Mouse (Mus musculus) c-Kit-positive CD71-positive TER-119-negative erythroid progenitor cells, embryonic 14.5 days (primary cell): Measurements from ENCODE around the gene 4930556J24Rik.
"Not testable (repeated sequence)": the region's sequence is repeated elsewhere in the genome, so short reads cannot be mapped to it uniquely, and the experiment has no call there.

Experiments
- DNase-seq: peaks from one replicate; pipeline ENCODE4 v3.0.0-alpha.2; 2013; ENCODE audit warnings: low read depth

The 4930556J24Rik gene

DNA sequence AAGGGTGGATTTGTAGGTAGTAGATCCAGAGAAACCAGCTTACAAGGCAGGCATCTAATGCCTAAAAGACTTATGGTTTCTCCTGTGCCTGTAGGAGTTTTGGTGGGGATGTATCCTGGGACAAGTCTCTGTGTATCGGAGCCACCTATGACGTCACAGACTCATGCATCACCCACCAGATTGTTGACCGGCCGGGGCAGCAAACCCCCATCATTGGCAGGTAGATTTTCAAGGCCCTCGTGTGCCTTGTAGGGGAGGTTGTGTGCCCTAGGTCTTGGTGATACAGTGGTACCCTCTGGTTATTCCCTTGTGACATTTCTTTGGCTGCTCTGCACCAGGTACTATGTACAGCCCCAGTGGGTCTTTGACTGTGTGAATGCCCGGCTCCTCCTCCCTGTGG is at the start of gene 4930556J24Rik:
Gene 4930556J24Rik, minus strand, starts transcription at position 101 of the 400 bp plus-strand sequence.
- no peak for DNase-seq

DNA sequence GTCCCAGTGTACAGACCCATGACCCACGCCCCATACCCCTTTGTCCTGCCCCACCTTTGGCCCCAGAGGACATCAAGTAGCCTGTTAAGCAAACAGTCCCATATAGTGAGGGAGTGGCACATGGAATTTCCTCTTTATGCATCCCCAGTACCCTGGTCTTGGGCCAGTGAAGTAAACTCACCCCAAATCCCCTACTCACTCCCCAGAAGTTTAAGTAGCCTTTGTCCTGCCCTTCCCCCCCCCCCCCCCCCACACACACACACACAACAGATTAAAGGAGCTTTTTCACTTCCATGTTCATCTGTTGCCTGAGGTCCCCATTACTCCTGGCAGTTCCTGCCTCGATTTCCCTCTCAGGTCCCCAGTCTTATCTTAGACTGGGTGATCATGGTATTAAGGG is 46.7 kb upstream of the 4930556J24Rik start:
- no peak for DNase-seq

DNA sequence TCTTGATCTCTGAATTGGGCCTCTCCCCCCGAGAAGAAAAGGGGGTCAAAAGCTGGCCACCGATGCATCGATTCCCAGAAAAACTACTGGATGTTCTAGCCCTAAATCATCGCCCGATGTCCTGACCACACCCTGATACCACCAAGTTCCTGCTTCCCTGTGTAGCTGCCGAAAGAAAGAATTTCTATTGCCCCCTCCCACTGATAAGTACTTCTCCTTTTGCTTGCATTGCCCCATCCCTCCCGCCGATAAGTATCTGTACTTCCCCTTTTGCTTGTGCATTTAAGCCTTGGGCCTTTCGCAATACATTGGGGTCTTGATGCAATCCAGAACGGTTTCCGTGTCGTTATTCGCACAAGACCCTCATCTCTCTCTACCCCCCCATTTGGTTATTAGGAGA is 45.5 kb upstream of the 4930556J24Rik start:
- DNase-seq: not testable (repeated sequence)

DNA sequence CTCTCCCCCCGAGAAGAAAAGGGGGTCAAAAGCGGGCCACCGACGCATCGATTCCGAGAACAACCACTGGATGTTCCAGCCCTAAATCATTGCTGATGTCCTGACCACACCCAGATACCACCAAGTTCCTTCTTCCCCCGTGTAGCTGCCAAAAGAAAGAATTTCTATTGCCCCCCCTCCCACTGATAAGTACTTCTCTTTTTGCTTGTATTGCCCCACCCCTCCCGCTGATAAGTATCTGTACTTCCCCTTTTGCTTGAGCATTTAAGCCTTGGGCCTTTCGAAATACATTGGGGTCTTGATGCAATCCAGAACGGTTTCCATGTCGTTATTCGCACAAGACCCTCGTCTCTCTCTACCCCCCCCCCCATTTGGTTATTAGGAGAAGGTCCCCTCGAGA is 39.2 kb upstream of the 4930556J24Rik start:
- DNase-seq: not testable (repeated sequence)

DNA sequence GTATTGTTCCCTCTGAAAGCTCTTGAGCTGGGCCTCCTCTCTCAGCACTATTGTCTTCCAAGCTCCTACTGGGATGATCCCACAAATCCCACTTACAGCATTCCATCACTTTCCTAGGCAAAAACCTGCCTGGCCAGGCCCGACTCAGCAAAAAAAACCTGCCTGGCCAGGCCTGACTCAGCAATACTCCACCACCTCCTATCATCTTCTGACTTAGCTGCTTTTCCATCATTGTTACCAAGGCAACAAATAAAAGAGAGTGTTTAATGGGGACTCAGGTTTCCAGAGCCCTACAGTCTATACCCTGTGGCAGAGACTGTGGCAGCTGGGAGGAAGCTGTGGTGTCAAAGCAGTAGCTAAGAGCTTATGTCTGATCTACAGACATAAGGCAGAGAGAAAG is 36.0 kb upstream of the 4930556J24Rik start:
- DNase-seq: no peak

DNA sequence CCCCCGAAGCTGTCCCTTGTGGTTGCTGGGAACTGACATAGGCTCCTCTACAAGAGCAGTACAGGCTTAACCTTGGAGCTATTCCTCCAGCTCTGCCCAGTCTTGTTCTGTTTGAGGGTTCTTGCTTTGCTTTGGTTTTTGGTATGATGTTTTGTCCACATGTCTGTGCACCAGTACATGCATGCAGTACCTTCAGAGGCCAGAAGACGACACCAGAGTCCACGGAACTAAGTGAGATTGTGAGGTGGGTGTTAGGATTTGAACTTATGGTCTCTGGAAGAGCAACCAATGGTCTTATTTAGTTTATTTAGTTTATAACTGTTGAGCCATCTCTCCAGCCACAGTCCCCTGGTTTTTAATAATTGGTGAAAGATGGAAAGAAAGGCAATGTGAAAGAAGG is 29.9 kb upstream of the 4930556J24Rik start:
- no peak for DNase-seq

DNA sequence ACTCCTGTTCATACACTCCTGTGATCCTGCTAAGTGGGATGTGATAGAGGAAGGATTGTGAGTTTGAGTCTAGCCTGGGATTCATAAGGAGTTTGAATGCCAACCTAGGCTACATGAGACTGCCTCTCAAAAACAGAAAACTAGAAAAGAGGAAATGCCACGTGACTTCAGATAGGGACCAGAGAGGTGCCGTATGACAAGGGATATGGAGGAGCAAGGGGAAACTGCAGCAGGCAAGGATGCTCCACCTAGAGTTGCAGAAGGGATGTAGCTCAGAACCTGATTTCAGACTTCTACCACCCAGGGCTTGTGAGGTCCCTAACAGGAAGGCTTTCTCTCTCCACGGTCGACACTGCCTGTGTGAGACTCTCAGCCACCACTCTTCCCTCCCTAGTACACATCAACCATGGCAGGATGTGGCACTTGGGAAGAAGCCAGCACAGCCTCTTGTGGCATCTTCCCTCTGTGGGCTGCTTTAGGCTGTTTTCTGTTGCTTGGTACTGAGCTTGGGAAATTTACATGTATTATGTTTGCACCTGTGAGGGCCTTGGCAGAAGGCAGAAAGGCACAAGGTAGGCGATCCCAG is 28.7 kb upstream of the 4930556J24Rik start:
- no peak for DNase-seq

DNA sequence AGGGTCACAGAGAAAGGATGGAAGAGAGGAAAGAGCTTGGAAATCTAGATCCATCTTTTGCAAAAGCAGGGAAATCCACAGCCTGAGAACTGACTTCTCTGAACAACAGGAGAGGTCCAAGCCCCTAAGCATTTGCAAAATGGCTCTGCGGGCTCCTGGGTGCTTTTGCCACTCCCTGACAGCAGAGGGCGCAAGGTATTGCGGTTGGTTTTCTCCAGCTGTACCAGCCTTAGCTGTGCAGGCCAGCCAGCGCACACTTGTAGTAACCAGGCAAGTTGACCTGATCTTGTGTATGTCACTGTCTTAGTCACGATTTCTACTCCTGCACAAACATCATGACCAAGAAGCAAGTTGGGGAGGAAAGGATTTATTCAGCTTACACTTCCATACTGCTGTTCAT is 25.0 kb upstream of the 4930556J24Rik start:
- DNase-seq: peak; percentile 35

DNA sequence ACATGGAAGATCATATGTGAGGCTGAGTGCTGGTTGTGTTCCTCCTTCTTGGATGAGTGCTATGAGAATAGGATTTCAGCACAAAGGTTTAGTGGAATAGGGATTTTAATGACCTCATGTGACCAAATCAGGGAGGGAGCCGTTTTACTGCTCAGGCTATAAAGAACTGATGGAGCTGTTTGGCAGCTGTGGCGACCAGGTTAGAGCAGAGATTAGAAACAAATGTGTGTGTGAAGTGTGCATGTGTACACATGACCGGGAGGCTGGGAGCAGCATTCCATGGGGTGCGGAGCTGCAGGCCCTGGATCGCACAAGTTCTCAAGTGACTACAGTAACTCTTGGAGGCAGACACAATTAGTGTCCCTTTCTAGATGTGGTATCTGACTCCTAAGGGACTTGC is 23.0 kb upstream of the 4930556J24Rik start:
- DNase-seq: no peak

DNA sequence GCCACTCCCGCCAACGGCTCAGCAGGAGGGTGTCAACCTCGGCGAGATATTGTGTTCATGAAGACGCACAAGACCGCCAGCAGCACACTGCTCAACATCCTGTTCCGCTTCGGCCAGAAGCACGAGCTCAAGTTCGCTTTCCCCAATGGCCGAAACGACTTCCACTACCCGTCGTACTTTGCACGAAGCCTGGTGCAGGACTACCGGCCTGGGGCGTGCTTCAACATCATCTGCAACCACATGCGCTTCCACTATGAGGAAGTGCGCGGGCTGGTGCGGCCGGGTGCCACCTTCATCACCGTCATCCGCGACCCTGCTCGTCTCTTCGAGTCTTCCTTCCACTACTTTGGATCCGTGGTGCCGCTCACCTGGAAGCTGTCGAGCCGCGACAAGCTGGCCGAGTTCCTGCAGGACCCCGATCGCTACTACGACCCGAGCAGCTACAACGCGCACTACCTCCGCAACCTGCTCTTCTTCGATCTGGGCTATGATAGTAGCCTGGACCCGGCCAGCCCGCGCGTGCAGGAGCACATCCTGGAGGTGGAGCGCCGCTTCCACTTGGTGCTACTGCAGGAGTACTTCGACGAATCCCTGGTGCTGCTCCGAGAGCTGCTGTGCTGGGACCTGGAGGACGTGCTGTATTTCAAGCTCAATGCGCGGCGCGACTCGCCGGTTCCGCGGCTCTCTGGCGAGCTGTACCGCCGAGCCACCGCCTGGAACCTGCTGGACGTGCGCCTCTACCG is 21.6 kb upstream of the 4930556J24Rik start:
- no peak for DNase-seq

DNA sequence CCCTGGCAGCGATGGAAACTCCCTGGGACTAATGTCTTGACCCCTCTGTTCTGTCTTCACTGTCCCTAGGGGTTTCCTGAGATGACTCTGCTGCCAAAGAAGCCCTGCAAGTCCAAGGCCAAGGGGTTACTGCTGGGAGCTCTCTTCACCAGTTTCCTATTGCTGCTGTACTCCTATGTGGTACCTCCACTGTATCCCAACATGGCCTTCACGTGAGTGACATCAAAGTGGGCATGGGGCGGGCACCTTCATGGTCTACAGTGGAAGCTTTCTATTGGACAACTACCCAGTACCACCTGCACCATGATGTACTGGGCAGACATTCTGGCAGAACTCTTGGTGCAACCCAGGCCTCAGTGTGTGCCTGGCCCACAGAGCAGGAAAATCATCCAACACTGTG is 20.3 kb upstream of the 4930556J24Rik start:
- no peak for DNase-seq

DNA sequence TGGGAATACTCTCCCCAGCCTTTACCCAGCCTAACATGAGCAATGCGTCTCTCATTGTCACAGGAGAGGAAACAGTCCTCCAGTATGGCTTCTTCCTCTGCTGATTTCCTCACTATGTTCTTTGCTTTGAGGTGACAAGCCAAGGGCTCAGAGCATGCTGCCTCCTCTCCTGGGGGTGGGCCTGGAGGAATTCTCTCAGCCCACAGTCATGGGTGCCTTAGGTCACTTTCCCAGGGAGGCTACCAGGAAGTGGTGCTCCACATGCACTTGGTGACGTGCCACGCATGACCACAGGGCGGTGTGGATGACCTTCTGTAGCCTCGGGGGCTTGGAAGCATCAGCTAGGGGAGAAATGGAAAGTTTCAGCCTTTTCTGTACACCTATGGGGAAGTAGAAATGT is 18.9 kb upstream of the 4930556J24Rik start:
- no peak for DNase-seq

DNA sequence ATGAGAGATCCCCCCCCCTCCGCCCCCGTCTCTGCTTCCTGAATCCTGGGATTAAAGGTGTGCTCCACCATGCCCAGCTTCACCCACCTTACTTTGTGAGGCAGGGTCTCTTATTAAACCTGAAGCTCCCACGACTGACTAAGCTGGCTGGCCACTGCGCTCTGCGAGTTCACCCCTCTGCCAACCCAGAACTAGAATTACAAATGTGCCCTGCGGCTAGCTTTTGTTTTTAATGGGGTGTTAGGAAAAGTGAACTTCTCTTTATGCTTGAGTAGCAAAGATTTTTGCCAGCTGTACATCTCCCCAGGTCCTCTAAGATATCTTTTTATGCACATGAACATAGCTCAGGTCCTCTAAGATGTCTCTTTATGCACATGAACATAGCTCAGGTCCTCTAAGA is 17.3 kb upstream of the 4930556J24Rik start:
- DNase-seq: no peak

DNA sequence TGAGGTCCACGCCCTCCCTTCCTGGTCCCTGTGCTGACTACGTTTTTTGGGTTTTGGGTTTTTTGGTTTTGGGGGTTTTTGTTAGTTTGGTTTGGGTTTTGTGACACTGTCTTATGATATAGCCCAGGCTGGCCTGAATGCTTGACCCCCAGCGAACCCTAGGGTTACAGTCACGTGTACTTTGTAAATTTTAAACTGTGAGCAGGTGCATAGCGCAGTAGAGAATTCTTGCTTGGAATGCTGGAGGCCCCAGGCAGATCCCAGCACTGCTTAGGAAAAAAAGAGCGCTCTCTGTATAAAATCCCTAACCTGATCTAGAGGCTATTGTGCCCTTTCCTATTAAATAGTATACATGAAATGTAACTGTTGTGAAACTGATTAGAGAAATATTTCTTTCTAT is 16.6 kb upstream of the 4930556J24Rik start:
- DNase-seq: no peak

DNA sequence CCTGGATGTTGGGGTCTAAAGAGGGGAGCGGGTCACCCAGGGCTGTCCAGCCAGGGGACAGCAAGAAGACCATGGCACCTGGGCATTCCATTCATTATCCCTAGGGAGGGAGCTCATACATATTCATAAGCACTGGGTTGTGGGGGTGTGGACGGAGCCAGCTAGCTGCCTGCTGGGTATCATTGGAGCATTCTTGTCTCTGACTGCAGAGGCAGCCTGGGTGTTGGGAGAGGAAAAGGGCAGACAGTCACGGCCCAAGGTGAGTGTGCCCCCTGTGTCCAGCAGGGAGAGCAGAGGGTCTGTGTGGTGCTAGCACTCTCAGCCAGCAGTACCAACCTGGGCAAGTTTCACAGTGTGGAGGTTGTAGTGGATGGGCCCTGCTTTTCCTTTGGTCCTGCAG is 13.2 kb upstream of the 4930556J24Rik start:
- DNase-seq: no peak

DNA sequence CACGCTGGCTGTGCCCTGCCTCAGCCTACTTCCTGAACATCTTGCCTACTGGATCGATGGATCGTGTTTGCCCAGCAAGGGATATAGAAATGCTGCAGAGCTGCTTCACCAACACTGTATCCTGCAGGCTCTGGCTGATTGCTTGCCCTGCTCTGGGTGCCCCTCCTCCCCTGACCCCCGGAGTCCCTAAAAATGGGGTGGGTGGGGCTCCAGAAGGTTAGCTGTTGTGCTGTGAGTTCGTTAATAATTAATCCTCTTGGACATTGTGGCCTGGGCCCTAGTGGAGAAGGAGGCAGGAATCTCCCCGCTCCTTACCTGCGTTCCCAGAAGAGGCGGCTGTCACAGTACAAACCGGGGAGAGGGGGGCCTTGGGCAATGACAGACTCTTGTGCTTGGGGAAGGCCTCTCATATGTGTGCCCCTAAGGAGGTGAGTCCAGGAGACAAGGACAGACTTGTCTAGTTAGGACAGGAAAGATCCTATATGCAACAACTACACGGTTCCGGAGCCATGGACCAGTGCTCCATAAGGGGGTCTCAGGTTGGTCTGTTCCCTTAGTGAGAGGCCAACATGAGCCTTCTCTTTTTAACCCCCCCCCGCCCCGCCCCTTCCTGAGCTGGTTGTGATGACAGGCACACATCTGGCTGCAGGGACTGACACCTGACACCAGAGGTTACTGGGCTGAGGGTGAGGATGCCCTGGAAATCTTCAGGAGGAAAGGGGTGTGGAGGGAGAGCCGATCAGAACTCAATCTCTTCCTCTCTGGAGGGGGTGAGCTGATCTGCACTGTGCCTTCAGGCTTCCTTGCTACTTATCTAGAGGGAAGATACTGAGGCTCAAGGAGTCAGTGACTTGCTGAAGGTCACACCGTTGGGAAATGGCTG is 7.5 kb upstream of the 4930556J24Rik start:
- DNase-seq: no peak

DNA sequence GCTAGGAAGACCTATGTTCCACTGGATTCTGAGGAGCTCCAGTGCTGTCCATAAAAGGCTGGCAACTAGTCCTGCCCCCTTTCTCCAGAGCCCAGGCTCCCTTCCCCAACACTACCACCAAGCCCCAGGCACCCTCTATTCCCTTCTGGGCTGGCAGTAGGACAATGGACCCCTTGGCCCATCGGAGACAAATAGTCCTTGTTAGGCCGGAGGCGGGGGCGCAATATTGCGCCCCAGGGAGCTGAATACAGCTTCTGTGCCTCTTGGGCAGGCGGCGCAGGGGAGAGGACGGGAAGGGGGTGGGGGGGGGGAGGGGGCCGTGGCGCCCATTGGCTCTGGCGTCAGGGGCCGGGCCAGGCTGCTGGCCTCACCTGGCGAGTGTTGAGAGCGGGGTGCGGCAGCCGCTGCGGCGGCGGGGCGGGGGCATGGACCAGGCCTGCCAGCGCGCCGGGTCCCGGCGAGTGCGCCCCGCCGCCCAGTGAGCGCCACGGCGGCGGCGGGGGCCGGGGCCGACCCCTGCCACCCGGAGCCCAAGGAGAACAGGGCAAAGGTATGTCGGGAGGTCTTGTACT is 6.8 kb upstream of the 4930556J24Rik start, which contains the start of gene Gal3st1:
Gene Gal3st1, plus strand, starts transcription at position 346 of the 572 bp plus-strand sequence.
- no peak for DNase-seq

DNA sequence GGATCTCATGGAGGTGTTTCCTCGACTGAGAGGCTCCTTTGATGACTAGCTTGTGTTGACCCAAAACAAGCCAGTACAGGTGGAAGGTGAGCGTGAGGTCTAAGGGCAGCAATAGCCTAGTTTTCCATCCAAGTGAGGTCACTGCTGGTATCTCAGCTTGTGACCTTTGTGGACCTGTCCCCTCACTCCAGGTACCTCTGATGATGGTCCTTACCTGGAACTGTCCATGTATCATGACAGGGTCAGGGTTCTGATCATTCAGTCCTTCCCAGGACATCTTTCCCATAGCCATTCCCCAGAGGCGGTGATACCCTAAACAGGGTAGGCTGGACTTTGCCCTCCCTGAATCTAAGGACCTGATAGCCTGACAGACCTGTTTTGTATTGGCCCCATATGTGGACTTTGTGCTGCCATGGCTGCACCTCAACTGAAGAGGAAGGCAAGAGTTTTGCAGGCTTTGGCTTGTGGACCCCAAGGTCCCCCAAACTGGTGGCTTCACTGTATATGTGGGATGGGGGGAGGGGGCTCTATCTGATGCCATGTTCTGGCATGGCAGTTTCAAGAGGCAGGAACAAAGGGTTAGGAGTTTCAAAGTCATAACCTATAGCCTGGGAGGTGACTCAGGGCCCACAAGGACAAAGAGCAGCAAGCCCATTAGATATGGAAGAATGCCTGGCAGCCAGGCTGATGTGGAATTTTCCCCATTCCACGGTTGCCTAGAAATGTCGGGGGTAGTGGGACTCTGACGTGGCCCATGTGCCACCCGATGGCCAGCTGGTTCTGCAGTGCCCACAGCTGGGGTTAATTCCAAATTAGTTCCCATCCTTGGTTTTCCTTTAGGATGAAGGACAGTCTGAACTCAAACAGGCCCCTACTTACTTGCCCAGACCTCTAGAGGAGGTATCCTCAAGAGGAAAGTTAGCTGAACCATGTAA is 6.0 kb upstream of the 4930556J24Rik start:
- DNase-seq: no peak

DNA sequence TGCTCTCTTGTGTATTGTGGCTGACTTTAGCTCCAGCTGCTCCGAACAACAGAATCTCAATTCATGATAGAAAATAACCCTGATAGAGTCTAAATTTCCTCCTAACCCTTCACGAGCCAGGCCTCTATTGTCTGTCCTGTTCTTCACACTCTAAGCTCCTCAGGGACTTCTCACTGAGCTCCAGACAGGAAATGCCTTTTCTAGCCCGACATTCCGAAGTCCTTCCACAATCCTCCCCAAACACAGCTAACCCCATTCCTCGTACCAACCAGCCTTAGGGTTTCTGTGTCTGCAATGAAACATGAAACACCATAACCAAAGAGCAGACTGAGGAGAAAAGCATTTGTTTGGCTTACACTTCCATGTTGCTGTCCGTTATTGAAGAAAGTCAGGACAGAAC is 5.0 kb upstream of the 4930556J24Rik start:
- DNase-seq: no peak

DNA sequence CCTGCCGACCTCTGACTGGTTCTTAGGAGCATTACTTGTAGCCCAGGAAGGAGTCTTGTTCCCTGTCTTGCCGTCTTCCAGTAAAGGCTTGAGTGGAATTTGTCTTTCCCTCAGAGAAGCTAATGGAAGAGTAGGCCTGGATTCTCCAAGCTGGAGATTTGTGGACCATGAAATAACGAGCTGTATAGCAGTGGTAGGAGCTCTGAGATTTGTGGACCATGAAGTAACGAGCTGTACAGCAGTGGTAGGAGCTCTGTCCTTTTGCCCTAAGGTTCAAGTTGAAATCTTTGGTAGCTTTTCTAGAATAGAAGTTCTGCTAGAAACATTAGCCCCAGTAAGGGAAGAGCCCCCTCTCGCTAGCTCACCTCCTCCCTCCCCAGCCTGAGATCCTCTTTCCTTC is 1.8 kb upstream of the 4930556J24Rik start:
- DNase-seq: no peak

DNA sequence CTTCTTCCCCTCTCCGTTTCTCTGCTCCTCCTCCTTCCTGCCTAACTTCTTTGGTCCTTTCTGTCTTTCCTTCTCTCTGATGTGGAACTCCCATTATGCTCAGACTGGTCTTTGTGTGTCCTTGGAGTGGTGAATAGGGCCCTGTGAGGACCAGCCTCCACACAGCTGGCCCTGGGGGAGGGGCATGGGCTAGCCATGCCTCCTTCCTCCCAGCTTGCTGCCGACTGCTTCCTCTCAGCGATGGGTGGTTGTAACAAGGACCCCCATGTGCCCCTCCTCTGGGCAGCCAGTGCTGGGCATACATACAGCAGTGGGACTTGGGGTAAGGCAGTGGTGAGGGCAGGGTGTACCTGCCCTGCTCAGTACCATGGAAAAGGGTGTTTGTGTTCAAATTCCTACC is 2.3 kb downstream of the 4930556J24Rik start:
- no peak for DNase-seq
